Mouse (Mus musculus): ENCODE results near the gene Cdc37l1. TPM values are rescaled to one million over a fixed set of nuclear protein-coding genes. Genes with fewer than 3 reads are reported as not detected.
"Not testable (repeated sequence)": the region's sequence is repeated elsewhere in the genome, so short reads cannot be mapped to it uniquely, and the experiment has no call there.

Cdc37l1 gene
- polyA plus RNA-seq, 1 experiment from 2014 or later: 45.4 TPM

DNA sequence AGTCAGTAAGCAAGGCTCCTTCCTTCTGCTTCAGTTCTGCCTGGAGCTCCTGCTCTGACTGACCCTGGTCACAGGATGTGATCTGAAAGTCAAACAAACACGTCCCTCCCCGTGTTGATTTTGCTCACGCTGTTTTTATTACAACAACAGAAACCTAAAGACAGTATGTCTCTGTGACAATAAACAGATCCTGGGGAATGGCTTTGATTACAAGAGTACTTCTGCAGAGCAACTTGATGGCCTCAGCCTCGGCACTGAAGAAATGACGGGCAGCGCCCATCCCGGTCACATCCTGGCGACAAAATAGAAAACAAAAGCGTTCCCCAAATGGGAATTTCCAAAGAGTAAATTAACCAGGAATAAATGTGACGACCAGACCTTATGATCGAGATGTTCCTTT, 19.9 kb upstream of the Cdc37l1 start:
- peaks cover 9% of the 10 kb centered on the region for H3K27me3 ChIP-seq
- ATAC-seq (ENCODE audit: insufficient number of reproducible peaks, insufficient read depth, low FRiP score, low TSS enrichment, low read depth): no peak
- H3K9ac ChIP-seq: no peak overlapping the region
- no peaks in the 10 kb centered on the region for H3K36me3 ChIP-seq
- no peak overlapping the region for H3K27ac ChIP-seq
- H3K4me2 ChIP-seq: no peak overlapping the region
- H3K9me3 ChIP-seq: no peaks in the 10 kb centered on the region
- no peak overlapping the region for H3K4me3 ChIP-seq
- WGBS: 64% methylated on average over 11 of the region's 11 CpGs
- H3K4me1 ChIP-seq: peaks cover 16% of the 10 kb centered on the region; the same call in 1 of the 2 replicates

DNA sequence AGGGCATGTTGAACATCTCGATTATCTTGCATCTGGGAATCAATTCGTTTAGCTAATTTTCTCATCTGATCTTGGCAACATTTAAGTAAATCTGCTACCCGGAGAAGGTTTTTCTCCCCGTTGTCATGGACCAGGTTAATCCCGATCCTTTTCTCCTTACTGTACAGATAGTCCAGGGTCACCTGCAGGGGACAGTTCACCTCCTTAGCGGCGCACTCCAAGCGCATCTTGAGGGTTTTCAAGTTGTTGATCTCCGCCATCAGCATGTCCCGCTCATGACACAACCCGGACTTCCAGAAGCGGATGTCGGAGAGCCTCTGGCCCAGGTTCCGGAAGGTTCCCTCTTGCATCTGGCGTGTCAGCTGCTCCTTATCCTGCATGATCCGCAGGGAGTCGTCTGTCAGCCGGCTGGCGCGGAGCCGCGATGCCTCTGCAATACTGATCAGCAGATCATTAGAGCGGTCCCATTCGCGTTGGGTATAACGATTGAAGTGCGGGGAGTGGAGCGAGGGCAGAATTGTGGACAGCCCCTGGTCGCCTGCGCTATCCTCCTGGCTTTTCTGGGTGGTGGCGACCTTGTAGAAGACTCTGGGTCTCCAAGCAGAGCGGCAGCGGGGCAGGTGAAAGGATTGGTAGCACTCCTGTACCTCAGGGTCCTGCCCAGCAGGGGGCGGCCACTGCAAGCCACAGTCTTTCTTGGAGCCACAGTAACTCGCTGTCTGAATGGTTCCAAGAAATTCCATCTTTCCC, 15.1 kb upstream of the Cdc37l1 start:
- H3K9ac ChIP-seq: peak overlapping the region; percentile 58; the same call in 1 of the 2 replicates
- ATAC-seq (ENCODE audit: insufficient number of reproducible peaks, insufficient read depth, low FRiP score, low TSS enrichment, low read depth): no peak
- WGBS: 16% methylated on average over 35 of the region's 35 CpGs

DNA sequence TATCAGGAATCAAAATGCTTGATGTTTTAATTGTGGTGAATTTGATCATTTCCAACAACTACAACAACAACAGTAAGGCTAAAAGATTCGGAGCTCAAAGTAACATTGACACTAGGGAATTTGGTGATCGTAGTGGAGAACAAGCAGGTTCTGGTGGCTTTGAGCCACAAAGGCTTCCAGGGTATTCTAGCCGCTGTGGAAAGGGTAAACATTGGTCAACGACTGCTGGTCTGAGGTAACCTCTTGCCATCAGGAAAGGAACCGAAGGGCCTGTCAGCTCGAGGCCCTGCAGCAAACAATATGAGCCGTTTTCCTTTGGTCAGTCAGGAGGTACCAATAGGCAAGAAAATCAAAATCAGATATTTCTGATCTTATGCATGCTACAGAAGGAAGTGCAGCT, 7.5 kb upstream of the Cdc37l1 start:
- no peak overlapping the region for H3K4me3 ChIP-seq
- H3K9me3 ChIP-seq: no peaks in the 10 kb centered on the region
- WGBS: 74% methylated on average over 7 of the region's 7 CpGs
- no peak for ATAC-seq (ENCODE audit: insufficient number of reproducible peaks, insufficient read depth, low FRiP score, low TSS enrichment, low read depth)
- H3K9ac ChIP-seq: no peak overlapping the region
- no peaks in the 10 kb centered on the region for H3K36me3 ChIP-seq
- H3K27ac ChIP-seq: no peak overlapping the region
- H3K4me1 ChIP-seq: no peaks in the 10 kb centered on the region
- no peaks in the 10 kb centered on the region for H3K27me3 ChIP-seq
- no peak overlapping the region for H3K4me2 ChIP-seq

More for the DNA sequence above, 15.1 kb upstream of the Cdc37l1 start:
- Histone ChIP-seq H3K4me3 (peak overlapping the region; percentile 42), H3K9me3 (no peaks in the 10 kb centered on the region), H3K4me1 (peaks cover 4% of the 10 kb centered on the region; the same call in 1 of the 2 replicates), H3K27me3 (peaks cover 9% of the 10 kb centered on the region), H3K27ac (no peak overlapping the region), H3K4me2 (peak overlapping the region; percentile 71), H3K36me3 (no peaks in the 10 kb centered on the region)

DNA sequence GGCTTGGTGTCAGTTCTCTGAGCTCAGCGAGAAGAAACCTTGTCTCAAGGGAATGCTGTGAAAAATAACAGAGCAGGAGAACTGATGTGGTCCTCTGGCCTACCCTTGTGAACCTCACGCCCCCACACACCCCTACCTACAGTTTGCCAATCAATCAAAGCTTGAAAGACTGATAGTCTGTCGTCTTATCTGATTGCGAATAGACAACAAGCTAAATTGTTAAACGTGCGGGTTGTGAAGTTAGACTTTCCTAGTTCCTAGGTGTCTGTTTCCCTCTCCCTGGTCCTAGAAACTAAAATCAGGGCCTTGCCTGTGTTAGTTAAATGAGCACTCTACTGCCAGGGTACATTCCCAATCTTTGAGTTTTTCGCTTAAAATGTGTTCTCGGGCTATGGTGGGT, 637 bp upstream of the Cdc37l1 start:
- no peak for ATAC-seq (ENCODE audit: insufficient number of reproducible peaks, insufficient read depth, low FRiP score, low TSS enrichment, low read depth)
- H3K4me2 ChIP-seq: peak overlapping the region; percentile 79
- H3K27ac ChIP-seq: peak overlapping the region; percentile 86
- H3K36me3 ChIP-seq: peaks cover 14% of the 10 kb centered on the region
- peak overlapping the region; percentile 73 for H3K4me3 ChIP-seq
- peak overlapping the region; percentile 89 for H3K9ac ChIP-seq
- 75% methylated on average over 8 of the region's 8 CpGs for WGBS
- H3K27me3 ChIP-seq: no peaks in the 10 kb centered on the region
- H3K9me3 ChIP-seq: no peaks in the 10 kb centered on the region
- peaks cover 15% of the 10 kb centered on the region for H3K4me1 ChIP-seq

DNA sequence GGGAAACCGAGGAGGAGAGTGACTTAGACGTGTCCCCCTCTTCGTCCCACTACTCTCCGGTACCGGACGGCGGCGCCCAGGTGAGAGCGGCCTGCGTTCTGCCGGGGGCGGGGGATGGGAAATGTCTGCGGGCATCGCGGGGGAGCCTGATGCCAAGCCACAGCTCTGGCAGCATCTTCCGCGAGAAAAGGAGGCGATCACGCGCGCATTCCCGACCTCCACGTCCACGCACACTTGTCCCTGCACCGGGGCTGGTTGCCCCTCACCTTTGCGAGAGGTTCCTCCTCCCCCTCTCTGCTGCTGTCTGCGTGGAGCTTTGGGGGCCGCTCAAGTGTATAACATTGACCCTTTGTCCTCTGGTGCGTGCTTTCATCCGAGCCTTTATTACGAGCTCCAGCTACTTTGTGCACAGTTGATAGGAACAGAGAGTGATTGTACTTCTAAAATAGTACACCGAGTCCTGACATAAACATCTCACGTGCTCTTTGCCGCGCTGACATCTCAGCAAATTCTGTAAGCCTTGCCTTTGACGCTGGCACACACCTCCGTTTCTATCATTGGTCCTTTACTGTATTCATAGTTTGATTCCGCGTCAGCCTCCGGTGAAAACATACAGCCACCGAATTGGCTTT, 554 bp downstream of the Cdc37l1 start:
- Histone ChIP-seq H3K9me3 (no peaks in the 10 kb centered on the region), H3K9ac (peak overlapping the region; percentile 89), H3K4me1 (peaks cover 15% of the 10 kb centered on the region), H3K36me3 (peaks cover 26% of the 10 kb centered on the region), H3K4me2 (peak overlapping the region; percentile 79), H3K27ac (peak overlapping the region; percentile 86), H3K4me3 (peak overlapping the region; percentile 73), H3K27me3 (no peaks in the 10 kb centered on the region)
- peak; percentile 59; the same call in 1 of the 2 replicates for ATAC-seq (ENCODE audit: insufficient number of reproducible peaks, insufficient read depth, low FRiP score, low TSS enrichment, low read depth)
- under 1% methylated on average over 37 of the region's 41 CpGs for WGBS

DNA sequence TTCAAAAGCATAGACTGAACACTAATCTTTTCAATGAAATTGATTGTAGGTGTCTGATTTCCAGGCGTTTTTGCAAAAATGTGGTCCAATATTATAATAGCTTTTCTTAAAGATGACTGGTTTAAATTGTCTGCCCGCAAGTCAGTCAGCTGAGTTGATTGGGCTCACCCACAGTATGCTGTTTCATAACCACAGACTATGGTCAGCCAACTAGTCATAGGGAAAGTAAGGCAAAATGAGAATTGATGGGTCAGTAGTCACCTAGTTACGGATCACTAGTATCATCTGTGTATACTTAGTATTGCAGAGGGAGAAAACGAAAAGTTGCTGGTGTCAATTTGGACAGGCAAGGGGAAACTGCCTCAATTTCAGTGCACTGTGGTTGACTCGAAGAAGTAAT, 1.2 kb downstream of the Cdc37l1 start:
- no peaks in the 10 kb centered on the region for H3K9me3 ChIP-seq
- no peak for ATAC-seq (ENCODE audit: insufficient number of reproducible peaks, insufficient read depth, low FRiP score, low TSS enrichment, low read depth)
- peak overlapping the region; percentile 89; the same call in 1 of the 2 replicates for H3K9ac ChIP-seq
- peaks cover 32% of the 10 kb centered on the region for H3K36me3 ChIP-seq
- H3K4me3 ChIP-seq: peak overlapping the region; percentile 73
- peaks cover 15% of the 10 kb centered on the region for H3K4me1 ChIP-seq
- H3K27ac ChIP-seq: no peak overlapping the region
- WGBS: 61% methylated on average over 5 of the region's 5 CpGs
- H3K4me2 ChIP-seq: peak overlapping the region; percentile 79
- no peaks in the 10 kb centered on the region for H3K27me3 ChIP-seq

DNA sequence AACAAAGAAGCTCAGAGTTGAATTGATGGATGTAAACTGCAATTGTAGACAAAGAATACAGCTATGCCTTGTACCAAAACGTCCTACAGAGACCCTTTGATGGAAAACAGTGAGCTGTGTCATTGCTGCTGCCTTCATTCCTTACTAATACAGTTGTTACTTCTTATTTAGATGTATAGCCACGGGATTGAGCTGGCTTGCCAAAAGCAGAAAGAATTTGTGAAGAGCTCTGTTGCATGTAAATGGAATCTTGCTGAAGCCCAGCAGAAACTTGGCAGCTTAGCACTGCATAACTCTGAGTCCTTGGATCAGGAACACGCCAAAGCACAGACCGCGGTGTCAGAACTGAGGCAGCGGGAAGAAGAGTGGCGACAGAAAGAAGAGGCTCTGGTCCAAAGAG, 4.7 kb downstream of the Cdc37l1 start:
- Histone ChIP-seq H3K4me3 (no peak overlapping the region), H3K36me3 (peaks cover 45% of the 10 kb centered on the region)

DNA sequence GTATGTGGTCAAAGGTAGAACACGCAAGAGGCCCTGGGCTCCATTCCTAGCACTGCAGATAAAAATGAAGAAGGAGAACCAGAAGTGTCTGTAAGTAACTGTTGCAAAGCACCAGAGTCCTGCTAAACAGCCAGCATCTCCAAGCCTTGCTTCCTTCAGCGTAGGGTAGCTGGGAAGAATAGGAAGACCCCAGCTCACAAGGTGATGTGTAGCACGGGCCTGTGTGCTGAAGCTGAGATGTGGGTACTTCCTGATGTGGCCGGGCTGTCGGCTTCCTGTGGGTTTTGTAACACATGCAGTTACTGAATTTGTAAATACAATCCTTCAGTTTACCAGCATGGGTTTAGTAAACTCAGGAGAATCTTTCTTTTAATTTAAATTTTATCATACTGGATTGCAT, 5.2 kb downstream of the Cdc37l1 start:
- H3K36me3 ChIP-seq: peaks cover 50% of the 10 kb centered on the region
- H3K9ac ChIP-seq: no peak overlapping the region
- peaks cover 8% of the 10 kb centered on the region for H3K4me1 ChIP-seq
- no peak overlapping the region for H3K4me3 ChIP-seq
- H3K4me2 ChIP-seq: no peak overlapping the region
- 89% methylated on average over 5 of the region's 5 CpGs for WGBS
- no peaks in the 10 kb centered on the region for H3K9me3 ChIP-seq
- no peak overlapping the region for H3K27ac ChIP-seq
- H3K27me3 ChIP-seq: no peaks in the 10 kb centered on the region
- no peak for ATAC-seq (ENCODE audit: insufficient number of reproducible peaks, insufficient read depth, low FRiP score, low TSS enrichment, low read depth)

More for the DNA sequence above, 4.7 kb downstream of the Cdc37l1 start:
- no peak overlapping the region for H3K4me2 ChIP-seq
- no peak for ATAC-seq (ENCODE audit: insufficient number of reproducible peaks, insufficient read depth, low FRiP score, low TSS enrichment, low read depth)
- no peaks in the 10 kb centered on the region for H3K9me3 ChIP-seq
- H3K9ac ChIP-seq: no peak overlapping the region
- H3K27me3 ChIP-seq: no peaks in the 10 kb centered on the region
- 83% methylated on average over 7 of the region's 7 CpGs for WGBS
- peaks cover 8% of the 10 kb centered on the region for H3K4me1 ChIP-seq
- H3K27ac ChIP-seq: no peak overlapping the region

DNA sequence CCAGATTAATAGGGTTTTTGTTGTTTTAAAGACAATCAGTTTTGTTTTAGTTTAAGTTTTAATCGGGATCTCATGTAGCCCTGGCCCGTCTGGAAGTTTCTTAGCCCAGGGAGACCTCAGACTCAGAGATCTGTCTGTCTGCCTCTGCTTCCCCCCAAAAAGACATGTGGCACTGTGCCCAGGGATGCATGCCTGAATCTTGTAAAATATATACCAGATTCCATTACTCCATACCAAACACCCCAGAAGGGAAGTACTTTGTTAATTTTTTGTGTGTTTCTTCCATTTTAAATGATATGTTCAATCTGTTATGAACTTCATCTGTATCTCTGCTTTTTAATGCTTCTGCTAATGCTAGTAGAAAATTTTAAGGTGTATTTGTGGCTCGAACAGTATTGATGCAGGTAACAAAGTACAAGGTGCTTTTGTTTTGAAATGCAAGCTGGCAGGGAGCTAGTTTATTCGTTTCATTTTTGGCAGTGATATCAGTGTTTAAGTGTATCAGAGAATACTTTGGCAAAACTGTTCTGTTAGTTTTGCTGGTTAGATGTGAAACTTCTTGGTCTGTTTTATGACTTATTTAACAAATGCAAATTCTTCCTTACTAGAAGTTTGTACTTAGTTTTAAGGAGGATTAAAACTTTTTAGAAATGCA, 8.0 kb downstream of the Cdc37l1 start:
- 78% methylated on average over 4 of the region's 4 CpGs for WGBS
- H3K9ac ChIP-seq: no peak overlapping the region
- H3K9me3 ChIP-seq: no peaks in the 10 kb centered on the region
- H3K4me1 ChIP-seq: no peaks in the 10 kb centered on the region
- no peak overlapping the region for H3K4me2 ChIP-seq
- ATAC-seq (ENCODE audit: insufficient number of reproducible peaks, insufficient read depth, low FRiP score, low TSS enrichment, low read depth): no peak
- H3K4me3 ChIP-seq: no peak overlapping the region
- no peaks in the 10 kb centered on the region for H3K27me3 ChIP-seq
- H3K36me3 ChIP-seq: peaks cover 73% of the 10 kb centered on the region
- no peak overlapping the region for H3K27ac ChIP-seq

DNA sequence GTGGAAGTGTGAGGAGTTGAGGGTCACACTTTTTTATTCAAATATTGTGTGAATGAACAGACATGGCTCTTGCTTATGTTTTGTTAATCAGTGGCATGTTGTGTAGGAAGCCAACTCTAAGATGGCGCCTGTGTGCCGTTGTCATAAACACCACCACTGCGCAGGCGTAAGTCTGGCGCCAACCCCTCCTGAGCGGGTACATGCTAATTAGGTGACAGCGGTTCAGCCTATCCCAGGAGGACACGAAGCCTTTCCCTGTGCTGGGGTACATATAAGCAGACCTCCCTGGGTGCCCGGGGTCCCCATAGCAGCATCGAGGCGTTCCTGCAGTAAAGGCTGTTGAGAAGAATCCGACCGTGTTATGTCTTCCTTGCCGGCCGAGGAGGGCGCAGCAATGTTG, 10.2 kb downstream of the Cdc37l1 start:
- not testable (repeated sequence) for H3K9me3 ChIP-seq; H3K27ac ChIP-seq; H3K4me1 ChIP-seq; H3K4me2 ChIP-seq; H3K4me3 ChIP-seq; ATAC-seq (ENCODE audit: insufficient number of reproducible peaks, insufficient read depth, low FRiP score, low TSS enrichment, low read depth); H3K9ac ChIP-seq; H3K27me3 ChIP-seq
- H3K36me3 ChIP-seq: peaks cover 61% of the 10 kb centered on the region
- 96% methylated on average over 16 of the region's 16 CpGs for WGBS

DNA sequence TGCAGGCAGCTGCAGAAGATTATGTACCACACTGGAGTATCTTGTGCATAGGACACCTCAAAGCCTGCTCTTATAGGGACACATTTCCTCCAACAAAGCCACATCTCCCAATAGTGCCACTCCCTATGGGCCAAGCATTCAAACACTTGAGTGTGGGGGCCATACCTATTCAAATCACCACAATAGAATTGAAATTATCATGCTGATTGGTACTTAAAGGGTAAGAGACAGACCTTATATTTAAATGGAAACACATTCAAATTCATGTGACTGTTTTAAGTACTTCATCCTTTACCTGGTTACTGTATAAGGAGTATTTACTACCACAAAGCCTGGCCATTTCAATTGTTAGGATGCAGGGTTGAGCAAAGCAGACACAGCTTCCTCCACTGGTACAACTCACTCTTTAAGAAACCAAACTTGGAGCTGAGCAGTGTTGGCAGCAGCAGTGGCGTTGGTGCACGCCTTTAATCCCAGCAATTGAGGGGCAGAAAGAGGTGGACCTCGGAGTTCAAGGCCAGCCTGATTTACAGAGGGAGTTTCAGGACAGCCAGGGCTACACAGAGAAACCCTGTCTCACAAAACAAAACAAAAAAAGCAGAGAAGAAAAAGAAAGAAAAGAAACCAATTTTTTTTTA, 18.0 kb downstream of the Cdc37l1 start:
- peaks cover 64% of the 10 kb centered on the region for H3K36me3 ChIP-seq
- H3K4me2 ChIP-seq: no peak overlapping the region
- H3K4me1 ChIP-seq: no peaks in the 10 kb centered on the region
- H3K4me3 ChIP-seq: no peak overlapping the region
- H3K27ac ChIP-seq: no peak overlapping the region
- H3K9me3 ChIP-seq: no peaks in the 10 kb centered on the region
- ATAC-seq (ENCODE audit: insufficient number of reproducible peaks, insufficient read depth, low FRiP score, low TSS enrichment, low read depth): no peak
- no peaks in the 10 kb centered on the region for H3K27me3 ChIP-seq
- H3K9ac ChIP-seq: no peak overlapping the region
- 89% methylated on average over 3 of the region's 3 CpGs for WGBS
